Mouse (Mus musculus) common myeloid progenitor, adult 5-6 weeks (primary cell): ENCODE measurements around the gene Pik3c2a. TPM values are rescaled to one million over a fixed set of nuclear protein-coding genes. Genes with fewer than 3 reads are reported as not detected.

Source experiments
- ATAC-seq: replicated peaks from 2 replicates; pipeline ENCODE4 v1.8.0; 2016; ENCODE audit warnings: low read depth, mild to moderate bottlenecking, moderate TSS enrichment, inconsistent platforms; ENCODE audit not compliant: poor library complexity, severe bottlenecking
- total RNA-seq: library from RNA; stranded (forward); fragments of 200-1000, 187-1606 nt; gene quantifications from 2 replicates; pipeline ENCODE4 v1.2.3, GENCODE M21; 2017

The Pik3c2a gene
- total RNA-seq, result 4.5 and 6.4 TPM in 2 replicates

GRCm38 (mm10) chr7:116443004-116443696 is at the start of gene Pik3c2a:
Gene Pik3c2a, minus strand, starts transcription at chr7:116443449.
- peak; percentile 93 for ATAC-seq

- ATAC-seq, result peak; percentile 67
Observed at GRCm38 (mm10) chr7:116491113-116491512, 47.9 kb upstream of the Pik3c2a start.

DNA sequence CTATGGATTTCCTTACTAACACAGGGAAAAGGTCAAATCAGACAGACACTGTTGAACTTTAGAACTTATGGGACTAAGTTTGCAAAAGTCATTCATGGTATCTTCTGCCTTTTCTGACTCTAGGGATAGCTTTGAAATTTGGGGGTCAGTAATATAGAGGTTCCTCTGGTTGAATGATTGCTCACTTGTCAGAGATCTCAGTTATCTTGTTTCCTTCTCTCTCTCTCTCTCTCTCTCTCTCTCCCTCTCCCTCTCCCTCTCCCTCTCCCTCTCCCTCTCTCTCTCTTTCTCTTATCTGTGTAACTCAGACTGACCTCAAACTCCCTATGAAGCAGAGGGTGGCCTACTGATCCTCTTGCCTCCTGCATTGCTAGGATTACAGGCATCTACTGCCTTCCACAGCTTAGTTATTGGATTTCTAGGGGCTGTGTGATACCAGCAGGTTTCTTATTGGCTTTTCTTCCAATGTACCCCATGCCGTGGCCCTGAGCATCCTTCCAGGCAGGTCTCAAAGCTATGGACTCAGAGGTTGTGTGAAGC is 41.9 kb upstream of the Pik3c2a start:
- no peak for ATAC-seq

DNA sequence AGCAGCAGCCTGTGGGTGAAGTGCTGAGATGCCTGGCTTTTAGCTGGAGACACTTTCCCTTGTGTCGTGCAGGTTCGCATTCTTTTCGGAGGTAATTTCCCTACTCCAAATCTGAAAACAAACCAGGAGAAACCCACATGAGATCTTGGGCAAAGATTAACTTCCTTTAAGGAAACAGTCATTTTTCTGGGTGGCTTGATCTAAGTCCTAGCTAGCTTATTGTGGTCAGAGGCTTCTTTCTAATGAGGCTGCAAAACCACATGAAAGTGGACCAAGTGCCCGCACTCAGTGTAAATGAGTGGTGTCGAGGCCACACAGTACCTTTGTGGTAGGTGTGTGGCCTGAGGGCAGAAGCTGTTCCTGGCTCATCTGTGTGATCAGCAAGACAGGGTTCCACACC is 41.0 kb upstream of the Pik3c2a start:
- peak; percentile 72 for ATAC-seq

GRCm38 (mm10) chr7:116483782-116484181 is 40.5 kb upstream of the Pik3c2a start:
- no peak for ATAC-seq

GRCm38 (mm10) chr7:116483106-116483505 is 39.9 kb upstream of the Pik3c2a start:
- no peak for ATAC-seq

- peak; percentile 91 for ATAC-seq
Observed at GRCm38 (mm10) chr7:116476264-116476663, 33.0 kb upstream of the Pik3c2a start.

DNA sequence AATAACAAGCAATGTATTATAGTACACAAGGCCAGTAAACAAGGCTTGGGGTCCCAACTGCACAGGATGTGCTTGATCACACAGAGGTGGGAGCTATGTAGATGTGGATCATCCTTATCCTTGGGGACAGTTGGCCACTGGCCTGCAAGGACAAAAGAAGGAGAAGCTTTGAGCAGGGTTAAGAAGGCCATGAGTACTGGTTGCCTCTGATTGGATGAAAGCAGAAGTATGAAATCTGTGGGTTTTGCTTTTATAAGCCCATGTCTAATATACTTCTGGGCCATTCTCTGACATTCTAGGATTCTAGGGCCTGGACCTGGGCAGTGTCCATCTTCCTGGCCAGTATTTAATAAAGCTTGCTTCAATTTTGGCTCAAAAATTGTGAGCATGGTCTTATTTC is 32.6 kb upstream of the Pik3c2a start:
- peak; percentile 53 for ATAC-seq

- 0 out of 2 replicates have a peak, but pooled peaks have one; percentile 10 for ATAC-seq
Observed at GRCm38 (mm10) chr7:116462114-116462513, 18.9 kb upstream of the Pik3c2a start.

DNA sequence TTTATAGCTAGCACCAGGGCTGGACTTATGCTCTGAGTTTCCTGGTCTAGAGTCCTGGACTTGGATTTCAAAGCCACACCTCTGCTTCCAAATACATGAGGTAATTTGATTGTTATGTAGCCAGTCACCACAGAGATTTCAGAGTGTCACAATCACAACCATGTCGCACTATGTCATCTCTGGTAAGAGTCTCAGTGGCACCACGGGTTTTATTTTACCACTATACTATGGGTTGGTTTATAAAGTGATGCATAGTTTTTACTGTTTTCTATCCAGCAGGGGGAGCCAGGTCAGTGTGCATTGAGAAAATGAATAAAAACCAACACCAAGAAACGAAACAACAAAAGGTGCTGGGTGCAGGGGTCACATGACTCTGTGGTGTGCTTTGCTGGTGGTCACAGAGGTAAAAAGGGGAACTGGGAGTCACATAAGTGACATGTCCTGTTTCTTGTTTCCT is 15.8 kb upstream of the Pik3c2a start:
- peak; percentile 87 for ATAC-seq

DNA sequence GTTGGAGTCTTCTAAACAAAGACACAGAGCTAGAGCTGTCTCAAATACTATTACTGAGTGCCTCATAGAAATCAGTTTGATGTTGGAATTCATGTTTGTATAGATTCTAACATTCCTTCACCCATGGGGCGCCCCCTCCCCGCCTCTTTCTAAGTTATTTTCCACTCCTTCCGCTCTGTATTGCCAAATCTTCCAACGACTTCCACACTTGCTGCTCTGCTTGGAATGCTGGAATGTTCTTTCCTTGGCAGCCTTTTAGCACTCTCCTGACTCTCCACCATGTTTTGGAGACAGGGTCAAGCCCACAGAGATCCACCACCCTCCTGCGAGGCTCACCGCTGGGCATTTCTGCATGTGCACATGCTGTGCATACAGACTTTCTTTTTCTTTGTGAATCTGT is 14.1 kb upstream of the Pik3c2a start:
- ATAC-seq, result no peak

- no peak for ATAC-seq
Observed at GRCm38 (mm10) chr7:116456964-116457363, 13.7 kb upstream of the Pik3c2a start.

GRCm38 (mm10) chr7:116446645-116447044 is 3.4 kb upstream of the Pik3c2a start:
- peak; percentile 74 for ATAC-seq

- ATAC-seq, result no peak
Observed at GRCm38 (mm10) chr7:116444326-116444809, 1.1 kb upstream of the Pik3c2a start.

- peak; percentile 10 for ATAC-seq
Observed at GRCm38 (mm10) chr7:116443697-116444325, 562 bp upstream of the Pik3c2a start.

DNA sequence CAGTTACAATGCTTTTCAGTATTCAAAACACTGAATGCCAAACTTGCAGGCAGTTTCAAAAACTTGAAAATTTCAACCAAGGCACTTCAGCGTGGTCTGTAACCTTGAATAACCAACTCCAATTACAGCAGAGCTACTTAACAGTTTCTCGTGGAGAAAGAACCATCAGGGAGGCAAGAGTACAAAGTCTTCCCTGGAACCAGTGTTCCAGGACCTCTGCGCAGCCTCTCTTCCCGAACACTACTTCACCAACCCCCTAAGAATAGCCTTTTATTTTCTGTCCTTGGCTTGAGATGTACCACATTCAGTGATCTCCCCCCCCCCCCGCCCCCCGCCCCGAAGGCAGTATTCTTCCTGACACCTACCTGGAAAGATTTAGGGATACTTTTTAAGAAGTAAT is 1.0 kb downstream of the Pik3c2a start:
- ATAC-seq, result no peak

DNA sequence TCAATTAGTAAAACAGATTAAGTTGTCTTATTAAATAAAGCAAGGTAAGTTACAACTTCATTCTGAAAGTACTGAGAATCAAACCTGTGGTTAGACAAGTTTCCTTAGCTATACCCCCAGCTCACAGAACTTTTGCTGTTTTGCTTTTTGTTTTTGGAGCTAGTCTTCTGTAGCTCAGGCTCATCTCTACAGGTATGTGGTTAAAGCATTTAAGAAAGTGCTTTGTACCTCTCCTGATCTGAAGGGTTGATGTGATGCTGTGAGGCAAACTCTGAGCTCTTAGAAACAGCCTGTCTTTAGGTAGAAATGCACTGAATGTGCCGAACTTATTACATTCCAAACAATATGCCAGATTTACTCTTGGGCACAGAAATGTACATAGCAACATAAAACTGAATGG is 1.9 kb downstream of the Pik3c2a start:
- ATAC-seq, result no peak

GRCm38 (mm10) chr7:116431661-116432060 is 11.6 kb downstream of the Pik3c2a start:
- no peak for ATAC-seq

DNA sequence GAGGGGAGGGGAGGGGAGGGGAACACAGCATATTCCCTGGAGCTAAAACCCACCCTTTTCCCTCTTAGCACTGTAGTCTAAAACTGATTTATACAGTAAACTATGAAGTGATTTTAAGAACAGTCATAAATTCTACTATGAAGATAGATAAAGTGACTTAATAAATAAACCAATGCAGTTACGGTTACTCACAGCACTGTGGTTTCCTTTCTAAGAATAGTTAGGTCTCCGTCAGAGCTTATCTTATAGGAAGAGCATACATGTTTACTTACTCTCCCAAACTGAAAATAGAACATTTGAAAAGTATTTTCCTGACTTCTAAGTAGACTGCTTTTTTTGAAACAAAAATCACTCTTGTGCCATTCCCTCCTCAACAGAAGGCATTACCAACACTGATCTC is 12.3 kb downstream of the Pik3c2a start:
- ATAC-seq, result no peak; the same call in 1 of the 2 replicates

GRCm38 (mm10) chr7:116427206-116427605 is 16.0 kb downstream of the Pik3c2a start:
- ATAC-seq, result no peak

- ATAC-seq, result no peak
Observed at GRCm38 (mm10) chr7:116425771-116426170, 17.5 kb downstream of the Pik3c2a start.
